Mouse (Mus musculus): ENCODE measurements around the gene Dtnb.
"Not testable (repeated sequence)": the region's sequence is repeated elsewhere in the genome, so short reads cannot be mapped to it uniquely, and the experiment has no call there.

The Dtnb gene

DNA sequence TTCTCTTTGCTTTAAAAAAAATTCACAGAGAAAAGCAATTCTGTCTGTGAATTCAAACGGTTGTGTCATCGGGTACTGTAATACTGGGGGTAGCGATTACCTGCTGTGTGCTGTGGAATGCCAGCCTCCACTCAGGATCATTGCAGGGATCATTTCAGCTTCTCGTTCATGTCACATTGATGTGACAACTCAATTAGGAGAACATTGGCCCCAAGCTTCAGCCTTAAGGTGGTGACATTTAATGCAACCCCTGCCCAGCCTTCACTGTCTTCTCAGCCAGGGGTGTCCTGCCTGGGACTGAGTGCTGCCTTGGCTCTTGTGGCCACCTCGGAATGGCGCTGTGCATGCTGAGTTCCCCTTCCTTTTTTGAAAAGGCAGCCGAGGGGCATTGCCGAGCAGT, 101.7 kb downstream of the Dtnb start:
- peaks cover 19% of the 10 kb centered on the region for H3K4me1 ChIP-seq (replicated peaks; ENCODE audit: low read depth, low read length)
- TF ChIP-seq POU5F1 (IDR thresholded peaks at IDR 0.05; ENCODE audit: borderline replicate concordance, low read length): no peak
- no peak for TF ChIP-seq NANOG (IDR thresholded peaks at IDR 0.05; ENCODE audit: borderline replicate concordance, low read length)
- no peak for TF ChIP-seq CTCF (conservative IDR thresholded peaks at IDR 0.05; ENCODE audit: low read length)
- no peaks in the 10 kb centered on the region for H3K9me3 ChIP-seq (ENCODE audit: low read length)
- no peak overlapping the region for H3K4me3 ChIP-seq (replicated peaks; ENCODE audit: low read length)
- peaks cover 11% of the 10 kb centered on the region; the same call in 1 of the 2 replicates for H3K36me3 ChIP-seq (ENCODE audit: insufficient read depth, low read length)
- H3K27me3 ChIP-seq (ENCODE audit: insufficient read depth, low read length): no peaks in the 10 kb centered on the region

DNA sequence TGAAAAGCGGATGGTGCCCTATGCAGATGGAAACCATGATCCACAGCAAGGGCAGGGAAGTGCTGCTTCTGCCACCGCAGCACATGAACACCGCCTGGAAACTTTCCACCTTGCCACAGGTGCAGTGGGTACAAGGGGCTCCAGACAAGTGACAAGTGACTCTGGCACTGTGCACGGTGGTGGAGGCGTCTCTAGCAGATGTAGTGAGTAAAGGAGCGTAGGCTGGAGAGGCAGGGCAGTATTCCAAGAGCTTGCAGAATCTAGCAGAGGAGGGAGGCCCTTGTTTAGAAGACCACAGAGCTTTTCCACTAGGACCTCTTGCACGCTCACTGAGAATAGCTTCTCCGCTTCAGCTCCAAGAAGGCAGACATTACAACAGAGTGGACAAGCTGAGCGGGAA, 102.7 kb downstream of the Dtnb start:
- peaks cover 3% of the 10 kb centered on the region; the same call in 1 of the 2 replicates for H3K36me3 ChIP-seq (ENCODE audit: insufficient read depth, low read length)
- H3K4me1 ChIP-seq (replicated peaks; ENCODE audit: low read depth, low read length): peaks cover 17% of the 10 kb centered on the region
- no peaks in the 10 kb centered on the region for H3K9me3 ChIP-seq (ENCODE audit: low read length)
- no peaks in the 10 kb centered on the region for H3K27me3 ChIP-seq (ENCODE audit: insufficient read depth, low read length)
- H3K4me3 ChIP-seq (replicated peaks; ENCODE audit: low read length): no peak overlapping the region
- no peak for TF ChIP-seq POU5F1 (IDR thresholded peaks at IDR 0.05; ENCODE audit: borderline replicate concordance, low read length)
- no peak for TF ChIP-seq NANOG (IDR thresholded peaks at IDR 0.05; ENCODE audit: borderline replicate concordance, low read length)
- no peak for TF ChIP-seq CTCF (conservative IDR thresholded peaks at IDR 0.05; ENCODE audit: low read length)

DNA sequence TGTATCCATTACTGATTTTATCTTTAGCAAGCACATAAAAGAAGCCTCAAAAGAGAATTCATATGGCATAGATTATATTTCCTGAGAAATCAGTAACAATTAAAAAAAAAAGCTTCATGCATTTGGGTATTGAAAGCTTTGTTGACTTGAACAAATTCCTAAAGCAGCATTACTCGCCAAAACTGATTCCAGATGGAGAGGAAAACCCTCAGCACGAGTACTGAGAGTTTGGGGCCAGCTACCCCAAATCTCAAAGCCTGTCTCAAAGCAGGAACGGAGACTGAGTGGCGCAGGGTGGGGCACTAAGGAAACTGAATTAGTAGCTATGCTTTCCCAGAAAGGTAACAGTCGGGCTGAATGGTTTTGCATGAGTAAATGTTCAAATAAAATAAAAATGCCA, 108.5 kb downstream of the Dtnb start:
- no peaks in the 10 kb centered on the region for H3K27me3 ChIP-seq (ENCODE audit: insufficient read depth, low read length)
- no peak for TF ChIP-seq CTCF (conservative IDR thresholded peaks at IDR 0.05; ENCODE audit: low read length)
- TF ChIP-seq NANOG (IDR thresholded peaks at IDR 0.05; ENCODE audit: borderline replicate concordance, low read length): no peak
- TF ChIP-seq POU5F1 (IDR thresholded peaks at IDR 0.05; ENCODE audit: borderline replicate concordance, low read length): no peak

DNA sequence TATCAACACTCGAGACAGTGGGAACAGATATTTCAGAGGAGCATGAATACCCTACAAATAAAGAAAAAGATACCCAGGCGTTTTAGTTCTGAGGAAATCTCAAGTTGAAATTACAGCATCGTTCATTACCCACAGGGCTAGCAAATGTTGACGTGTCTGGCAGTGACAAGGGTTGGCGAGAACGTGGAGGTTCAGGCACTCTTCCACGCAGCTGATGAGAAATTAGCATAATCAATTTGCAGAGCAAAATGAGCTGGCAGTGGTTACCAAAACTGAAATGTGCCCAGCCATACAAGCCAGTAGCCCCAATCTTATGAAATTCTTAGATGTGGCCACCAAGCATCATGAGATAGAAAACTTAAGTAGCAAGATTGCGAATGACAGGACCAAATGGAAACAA, 110.9 kb downstream of the Dtnb start:
- TF ChIP-seq NANOG (IDR thresholded peaks at IDR 0.05; ENCODE audit: borderline replicate concordance, low read length): no peak
- H3K27me3 ChIP-seq (ENCODE audit: insufficient read depth, low read length): no peaks in the 10 kb centered on the region
- H3K9me3 ChIP-seq (ENCODE audit: low read length): no peaks in the 10 kb centered on the region
- H3K4me3 ChIP-seq (replicated peaks; ENCODE audit: low read length): no peak overlapping the region
- H3K36me3 ChIP-seq (ENCODE audit: insufficient read depth, low read length): peaks cover 8% of the 10 kb centered on the region
- H3K4me1 ChIP-seq (replicated peaks; ENCODE audit: low read depth, low read length): peaks cover 7% of the 10 kb centered on the region

More for the DNA sequence above, 108.5 kb downstream of the Dtnb start:
- Histone ChIP-seq H3K4me3 (replicated peaks; ENCODE audit: low read length) (no peak overlapping the region), H3K4me1 (replicated peaks; ENCODE audit: low read depth, low read length) (peaks cover 7% of the 10 kb centered on the region), H3K36me3 (ENCODE audit: insufficient read depth, low read length) (no peaks in the 10 kb centered on the region), H3K9me3 (ENCODE audit: low read length) (no peaks in the 10 kb centered on the region)

DNA sequence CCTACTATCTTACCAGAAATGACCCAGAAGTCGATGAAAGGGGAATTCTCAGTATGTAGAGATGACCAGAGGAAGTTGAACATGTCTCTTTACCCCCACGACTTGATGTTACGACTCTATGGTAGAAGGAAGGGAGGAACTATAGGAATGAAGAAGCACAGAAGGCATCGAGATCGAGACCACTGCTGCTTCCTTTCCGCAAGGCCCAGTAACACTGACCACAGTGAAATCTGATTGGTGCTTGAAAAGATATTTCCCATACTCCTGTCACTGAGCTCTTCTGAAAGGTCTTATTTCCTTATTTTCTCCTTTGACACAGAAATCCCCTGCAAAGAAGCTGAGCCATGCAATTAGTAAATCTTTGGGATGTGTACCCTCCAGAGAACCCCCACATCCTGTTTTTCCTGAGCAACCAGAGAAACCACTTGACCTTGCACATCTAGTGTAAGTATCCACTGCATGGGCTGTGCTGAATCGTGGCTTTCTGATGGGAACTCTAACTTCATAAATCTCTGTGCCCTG, 114.3 kb downstream of the Dtnb start:
- H3K4me3 ChIP-seq (replicated peaks; ENCODE audit: low read length): no peak overlapping the region
- H3K4me1 ChIP-seq (replicated peaks; ENCODE audit: low read depth, low read length): peaks cover 26% of the 10 kb centered on the region
- H3K36me3 ChIP-seq (ENCODE audit: insufficient read depth, low read length): peaks cover 8% of the 10 kb centered on the region
- H3K27me3 ChIP-seq (ENCODE audit: insufficient read depth, low read length): no peaks in the 10 kb centered on the region
- no peaks in the 10 kb centered on the region for H3K9me3 ChIP-seq (ENCODE audit: low read length)
- TF ChIP-seq POU5F1 (IDR thresholded peaks at IDR 0.05; ENCODE audit: borderline replicate concordance, low read length) (no peak), CTCF (conservative IDR thresholded peaks at IDR 0.05; ENCODE audit: low read length) (no peak), NANOG (IDR thresholded peaks at IDR 0.05; ENCODE audit: borderline replicate concordance, low read length) (no peak)

DNA sequence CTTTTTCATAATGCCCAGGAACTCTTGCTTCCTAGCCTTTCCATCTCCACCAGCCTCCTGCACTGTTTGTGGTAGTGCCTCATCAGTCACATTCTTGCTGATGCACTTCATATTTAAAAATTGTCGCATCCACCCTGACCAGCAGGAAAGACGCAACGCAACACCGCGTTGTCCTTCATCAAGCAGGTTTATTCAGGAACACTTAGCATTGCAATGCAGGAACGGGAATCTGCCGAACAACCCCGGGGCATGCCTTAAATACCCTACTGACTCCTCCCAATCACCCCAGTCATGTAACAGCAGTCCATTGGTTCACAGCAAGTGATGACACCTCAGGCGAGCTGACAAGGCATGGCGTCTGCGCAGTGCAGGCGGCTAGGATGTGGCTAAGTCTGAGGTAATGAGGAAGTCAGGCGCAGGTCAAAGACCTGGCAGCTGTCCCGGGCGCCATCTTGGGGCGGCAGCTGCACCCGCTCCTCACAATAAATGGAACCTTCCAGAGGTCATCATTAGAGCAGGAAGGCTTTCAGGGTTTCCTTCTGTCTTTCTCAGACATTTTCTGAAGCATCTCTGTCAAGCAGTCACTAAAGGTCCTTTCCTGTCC, 118.8 kb downstream of the Dtnb start:
- Histone ChIP-seq H3K36me3 (ENCODE audit: insufficient read depth, low read length) (peaks cover 12% of the 10 kb centered on the region), H3K4me1 (replicated peaks; ENCODE audit: low read depth, low read length) (peaks cover 41% of the 10 kb centered on the region)
- not testable (repeated sequence) for H3K4me3 ChIP-seq (replicated peaks; ENCODE audit: low read length); H3K9me3 ChIP-seq (ENCODE audit: low read length); H3K27me3 ChIP-seq (ENCODE audit: insufficient read depth, low read length)

DNA sequence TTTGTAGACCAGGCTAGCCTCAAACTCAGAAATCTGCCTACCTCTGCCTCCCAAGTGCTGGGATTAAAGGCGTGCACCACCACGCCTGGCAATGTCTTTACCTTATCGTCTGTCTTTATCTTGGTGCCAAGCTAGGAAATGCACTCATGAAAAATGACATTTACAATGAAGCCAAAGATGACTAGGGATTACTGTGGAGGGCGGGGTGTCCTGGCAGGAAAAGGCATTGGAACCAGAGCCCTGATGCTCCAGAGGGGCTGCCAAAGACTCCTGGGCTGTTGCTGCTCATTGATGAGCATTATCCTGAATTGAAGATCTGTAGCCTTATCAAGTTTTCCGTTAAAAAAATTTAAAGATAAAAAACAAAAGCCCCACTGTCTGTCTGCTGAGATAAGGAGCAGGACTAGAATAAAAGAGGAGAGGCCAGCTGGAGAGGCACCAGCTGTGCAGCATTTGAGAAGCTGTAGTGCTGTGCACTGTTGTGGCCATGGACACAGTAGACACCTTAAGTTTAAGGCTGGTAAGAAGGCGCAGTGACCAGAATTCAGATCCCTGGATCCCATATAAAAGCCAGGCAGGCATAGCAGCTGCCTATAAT, 120.7 kb downstream of the Dtnb start:
- TF ChIP-seq POU5F1 (IDR thresholded peaks at IDR 0.05; ENCODE audit: borderline replicate concordance, low read length): no peak
- no peak for TF ChIP-seq CTCF (conservative IDR thresholded peaks at IDR 0.05; ENCODE audit: low read length)
- no peak for TF ChIP-seq NANOG (IDR thresholded peaks at IDR 0.05; ENCODE audit: borderline replicate concordance, low read length)

DNA sequence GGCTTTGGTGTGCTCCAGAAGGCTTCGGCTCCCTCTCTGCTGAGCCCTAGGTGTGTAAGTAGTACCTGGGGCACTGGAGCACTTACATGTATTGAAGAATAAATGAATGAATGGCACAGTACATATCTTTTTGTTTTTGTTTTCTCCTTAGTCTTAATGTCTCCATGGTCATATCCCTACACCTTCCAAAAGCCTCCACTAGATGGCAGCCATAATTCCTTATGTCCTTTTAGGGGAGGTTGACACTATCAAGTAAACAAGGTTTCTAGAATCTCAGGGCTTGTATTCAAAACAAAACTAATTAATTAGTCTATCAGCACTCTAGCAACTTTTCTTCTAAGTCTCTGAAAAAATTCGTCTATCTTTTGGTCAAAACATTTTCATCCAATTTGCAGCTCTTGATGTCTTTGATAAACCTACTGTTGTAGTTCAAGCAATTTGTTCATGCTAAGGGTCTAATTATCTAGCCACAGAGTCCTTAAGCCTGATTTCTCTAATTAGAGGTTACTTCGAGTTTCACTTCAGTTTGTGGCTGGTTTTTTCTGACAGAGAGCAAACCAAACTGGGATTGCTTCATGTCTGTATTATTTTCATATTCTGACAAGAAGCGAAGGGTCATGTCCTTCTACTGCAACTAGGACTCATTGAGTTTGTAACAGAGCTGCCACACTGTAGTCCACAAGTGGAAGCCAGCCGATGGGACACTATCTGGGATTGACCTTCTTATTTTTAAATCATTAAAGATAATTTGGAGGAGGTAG, 123.7 kb downstream of the Dtnb start:
- H3K36me3 ChIP-seq (ENCODE audit: insufficient read depth, low read length): peaks cover 4% of the 10 kb centered on the region; the same call in 1 of the 2 replicates
- H3K4me1 ChIP-seq (replicated peaks; ENCODE audit: low read depth, low read length): peaks cover 28% of the 10 kb centered on the region
- no peak overlapping the region for H3K4me3 ChIP-seq (replicated peaks; ENCODE audit: low read length)
- peak; percentile 87 for TF ChIP-seq CTCF (conservative IDR thresholded peaks at IDR 0.05; ENCODE audit: low read length)
- TF ChIP-seq POU5F1 (IDR thresholded peaks at IDR 0.05; ENCODE audit: borderline replicate concordance, low read length): no peak
- H3K27me3 ChIP-seq (ENCODE audit: insufficient read depth, low read length): no peaks in the 10 kb centered on the region
- no peaks in the 10 kb centered on the region for H3K9me3 ChIP-seq (ENCODE audit: low read length)

More for the DNA sequence above, 120.7 kb downstream of the Dtnb start:
- Histone ChIP-seq H3K36me3 (ENCODE audit: insufficient read depth, low read length) (peaks cover 4% of the 10 kb centered on the region; the same call in 1 of the 2 replicates), H3K4me1 (replicated peaks; ENCODE audit: low read depth, low read length) (peaks cover 41% of the 10 kb centered on the region), H3K27me3 (ENCODE audit: insufficient read depth, low read length) (no peaks in the 10 kb centered on the region), H3K9me3 (ENCODE audit: low read length) (no peaks in the 10 kb centered on the region), H3K4me3 (replicated peaks; ENCODE audit: low read length) (no peak overlapping the region)
